Mouse (Mus musculus): Measurements from ENCODE around the gene Asb13. TPM values are rescaled to one million over a fixed set of nuclear protein-coding genes. Genes with fewer than 3 reads are reported as not detected.

Gene Asb13
- polyA plus RNA-seq (2012; rRNA removed), result 7.5 and 8.2 TPM in 2 replicates

DNA sequence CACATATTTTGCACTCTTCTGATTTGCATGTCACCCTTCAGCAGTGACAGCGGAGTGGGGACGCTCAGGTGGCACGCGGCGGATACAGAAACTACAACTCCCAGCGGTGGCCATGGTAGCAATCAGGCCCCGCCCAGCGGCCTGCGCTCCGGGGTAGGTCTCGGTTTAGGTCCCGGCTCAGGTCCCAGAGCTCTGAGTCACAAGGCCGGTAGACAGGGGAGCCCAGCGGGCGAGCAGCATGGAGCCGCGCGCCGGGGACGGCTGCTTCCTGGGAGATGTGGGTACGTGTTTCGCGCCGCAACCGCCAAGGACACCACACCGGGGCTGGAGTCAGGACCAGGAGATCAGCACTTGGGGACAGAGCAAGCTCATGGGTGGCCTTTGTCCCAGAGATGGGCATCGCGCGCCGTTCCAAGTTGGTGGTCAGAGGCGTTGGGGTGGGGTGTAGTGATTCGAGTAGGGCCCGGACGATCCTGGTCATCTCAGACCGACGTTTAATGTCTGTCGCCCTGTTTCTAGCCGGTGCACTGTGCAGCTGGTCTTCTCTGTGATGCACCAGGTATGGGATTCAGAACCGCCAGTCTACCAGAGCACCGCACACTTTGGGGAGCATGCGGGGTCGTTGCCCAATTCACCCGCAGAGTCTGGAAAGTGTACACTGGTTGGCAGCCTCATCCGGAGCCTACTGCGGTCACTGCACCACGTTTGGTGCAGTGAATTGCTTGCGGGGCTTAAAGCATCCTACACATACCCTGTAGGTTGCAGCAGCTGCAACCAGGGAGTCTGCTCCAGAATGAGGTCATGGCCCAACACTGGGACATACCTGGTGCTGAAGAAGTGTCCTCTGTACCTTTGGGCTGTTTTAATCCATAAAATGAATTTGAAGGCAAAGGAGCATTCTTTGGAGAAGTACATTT, at the start of gene Asb13:
Gene Asb13 (plus strand): TSS at position 138 of the 917 bp plus-strand sequence.

DNA sequence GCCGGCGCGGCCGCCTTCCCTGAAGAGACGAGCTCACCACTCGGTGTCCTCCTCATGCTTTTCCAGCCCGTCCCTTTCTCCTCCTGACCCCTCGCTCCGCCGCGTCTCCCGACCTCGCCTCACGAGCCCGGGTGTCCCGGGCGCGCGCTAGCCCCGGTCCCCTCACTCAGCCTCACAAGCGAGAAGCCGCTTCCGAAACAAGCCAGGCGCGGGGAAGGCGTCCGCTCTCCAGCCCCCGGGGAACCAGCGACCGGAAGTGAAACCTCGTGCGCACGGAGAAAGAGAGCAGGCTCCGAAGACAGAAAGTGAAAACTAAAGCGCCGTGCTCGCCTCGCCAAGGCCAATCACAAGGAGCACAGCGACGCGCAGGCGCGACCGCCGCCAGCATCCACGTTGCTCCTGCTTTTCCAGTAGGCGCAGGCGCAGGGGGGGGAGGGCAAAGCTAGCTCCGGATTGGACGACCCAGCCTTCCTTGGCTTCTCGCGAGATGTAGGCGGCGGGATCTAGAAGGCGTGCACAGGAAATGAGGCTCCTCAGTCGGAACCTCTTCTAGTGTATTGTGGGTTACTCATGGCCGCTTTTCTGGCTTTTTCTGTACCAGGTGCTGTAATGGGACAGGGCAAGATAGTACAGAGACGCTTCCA, 22.9 kb upstream of the Asb13 start, which contains the start of gene Fam208b:
Gene Fam208b (minus strand): TSS at position 314 of the 644 bp plus-strand sequence.

Other genes with a start within 250 kb of the Asb13 start
- gene Gdi2, start 96.0 kb upstream of the Asb13 start, polyA plus RNA-seq (2012; rRNA removed), result 90.7 and 95.4 TPM in 2 replicates
- gene Fam208b, start 22.9 kb upstream of the Asb13 start, polyA plus RNA-seq (2012; rRNA removed), result 4.7 and 4.8 TPM in 2 replicates
- not detected in 2 replicates for gene Calml3, start 170.3 kb downstream of the Asb13 start, polyA plus RNA-seq (2012; rRNA removed)
- not detected in 2 replicates for gene Calm4, start 203.7 kb downstream of the Asb13 start, polyA plus RNA-seq (2012; rRNA removed)
- gene Calm5, start 220.1 kb downstream of the Asb13 start, polyA plus RNA-seq (2012; rRNA removed), result not detected in 2 replicates

Data from liver, embryonic 18 days (tissue).